ENCODE assay signal across 26 mouse cellular contexts in the genomic region with DNA sequence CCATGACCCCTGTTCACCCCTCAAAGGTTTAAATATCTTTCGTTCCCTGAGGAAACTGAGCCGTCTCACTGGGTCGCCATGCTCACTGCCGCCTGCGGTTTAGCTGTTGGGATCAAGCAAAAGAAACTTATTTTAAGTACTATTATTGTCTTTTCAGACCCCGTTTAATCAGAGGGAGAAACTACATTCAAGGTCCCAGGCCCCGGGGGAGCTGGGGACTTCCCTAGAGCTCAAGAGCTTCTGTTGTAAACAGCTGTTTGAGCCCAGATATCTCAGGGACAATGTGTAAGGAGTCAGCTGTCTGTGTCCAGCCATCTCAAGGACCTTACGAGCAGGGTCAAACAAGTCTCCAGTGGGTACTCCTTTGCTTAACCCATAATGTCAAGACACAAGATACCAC. TPM values are rescaled to one million over a fixed set of nuclear protein-coding genes. Genes with fewer than 3 reads are reported as not detected.
DNase-seq lines count a peak whose midpoint lies in the region; ATAC-seq and TF ChIP-seq lines count a peak whose summit lies in the region.
"Had no signal": no experiment of that assay in that cellular context is flagged by ENCODE, and none has a peak within 500 bp of the region (broad histone marks: within the 10 kb centered on the region; RNA-seq: fewer than 3 reads in every experiment).

No protein-coding gene starts in this region.

- H3K4me3 ChIP-seq in midbrain, embryonic 11.5 days (ENCODE audit: low read depth, low read length) = no peak overlapping the region
- H3K4me3 ChIP-seq in midbrain, embryonic 15.5 days = no peak overlapping the region
- H3K4me3 ChIP-seq in testis, adult 2 months (ENCODE audit: control insufficient read depth, low read depth, low read length) = peak overlapping the region; percentile 43; the same call in 1 of the 2 replicates
- H3K4me3 ChIP-seq: forebrain, embryonic 10.5 days; forebrain, embryonic 13.5 days; hindbrain, embryonic 12.5 days; hindbrain, embryonic 15.5 days had no signal

- DNase-seq in midbrain, embryonic 11.5 days (ENCODE audit: low spot score, missing footprints) = peak; percentile 33
- DNase-seq in testis, postnatal 14 days (ENCODE audit: low spot score) = no peak
- DNase-seq in testis, postnatal 10 days (ENCODE audit: low spot score) = peak; percentile 50
- no peak for DNase-seq in spleen, postnatal 10 days (ENCODE audit: low spot score in 2 of 2)
- DNase-seq: adrenal gland, postnatal 10 days; adrenal gland, postnatal 36 days; cerebellum, adult 18-20 months; cerebellum, adult 9-10 months; cerebellum, postnatal 14 days; gastrocnemius, postnatal 10 days; gastrocnemius, postnatal 36 days had no signal

- H3K27me3 ChIP-seq in midbrain, embryonic 11.5 days (ENCODE audit: control insufficient read depth, insufficient read depth, low read length) = no peaks in the 10 kb centered on the region
- no peaks in the 10 kb centered on the region for H3K27me3 ChIP-seq in midbrain, embryonic 15.5 days (replicated peaks)
- no peaks in the 10 kb centered on the region for H3K27me3 ChIP-seq in testis, adult 2 months (ENCODE audit: control insufficient read depth, insufficient read depth, low read length)
- H3K27me3 ChIP-seq: forebrain, embryonic 13.5 days; hindbrain, embryonic 12.5 days; hindbrain, embryonic 15.5 days had no signal

- no peak for TF ChIP-seq CTCF in testis, adult 2 months (IDR thresholded peaks at IDR 0.05; ENCODE audit: control insufficient read depth, insufficient read depth, insufficient replicate concordance, low read depth, low read length)

- H3K4me1 ChIP-seq in midbrain, embryonic 11.5 days (ENCODE audit: control insufficient read depth, insufficient read depth, low read length) = no peaks in the 10 kb centered on the region
- peaks cover 5% of the 10 kb centered on the region; the same call in 1 of the 2 replicates for H3K4me1 ChIP-seq in midbrain, embryonic 15.5 days
- peaks cover 11% of the 10 kb centered on the region for H3K4me1 ChIP-seq in testis, adult 2 months (ENCODE audit: control insufficient read depth, insufficient read depth, low read length)
- H3K4me1 ChIP-seq: hindbrain, embryonic 12.5 days had no signal

- ATAC-seq in midbrain, embryonic 11.5 days (ENCODE audit: low FRiP score) = no peak
- ATAC-seq in midbrain, embryonic 15.5 days (replicated peaks) = no peak
- ATAC-seq: activated CD4-positive, CD25-positive, alpha-beta regulatory T cell, adult 4 months; CD4-positive, CD25-positive, alpha-beta regulatory T cell, adult 4 months; forebrain, embryonic 13.5 days; forebrain, embryonic 16.5 days had no signal

- H3K9me3 ChIP-seq in midbrain, embryonic 11.5 days (ENCODE audit: control insufficient read depth, low read length) = no peaks in the 10 kb centered on the region
- no peaks in the 10 kb centered on the region for H3K9me3 ChIP-seq in midbrain, embryonic 15.5 days
- H3K9me3 ChIP-seq: forebrain, embryonic 10.5 days; forebrain, embryonic 13.5 days; hindbrain, embryonic 12.5 days; hindbrain, embryonic 15.5 days had no signal

- no peak overlapping the region for H3K4me2 ChIP-seq in midbrain, embryonic 11.5 days
- H3K4me2 ChIP-seq in midbrain, embryonic 15.5 days = no peak overlapping the region
- H3K4me2 ChIP-seq: forebrain, embryonic 13.5 days; heart, embryonic 11.5 days; hindbrain, embryonic 12.5 days; hindbrain, embryonic 15.5 days had no signal

- TF ChIP-seq POLR2A in testis, adult 2 months (IDR thresholded peaks at IDR 0.05; ENCODE audit: control insufficient read depth, low read depth, low read length) = no peak

- 81% methylated on average over 8 of the region's 8 CpGs for WGBS in midbrain, embryonic 11.5 days
- 80% methylated on average over 8 of the region's 8 CpGs for WGBS in midbrain, embryonic 15.5 days

- H3K9ac ChIP-seq in midbrain, embryonic 11.5 days (ENCODE audit: low read length) = no peak overlapping the region
- no peak overlapping the region for H3K9ac ChIP-seq in midbrain, embryonic 15.5 days
- H3K9ac ChIP-seq: forebrain, embryonic 13.5 days; hindbrain, embryonic 12.5 days; hindbrain, embryonic 15.5 days had no signal

- no peaks in the 10 kb centered on the region for H3K36me3 ChIP-seq in midbrain, embryonic 11.5 days (ENCODE audit: control insufficient read depth, insufficient read depth, low read length)
- no peaks in the 10 kb centered on the region for H3K36me3 ChIP-seq in midbrain, embryonic 15.5 days (replicated peaks)
- H3K36me3 ChIP-seq in testis, adult 2 months (ENCODE audit: control insufficient read depth, insufficient read depth, low read length) = no peaks in the 10 kb centered on the region
- H3K36me3 ChIP-seq: forebrain, embryonic 10.5 days; hindbrain, embryonic 12.5 days; hindbrain, embryonic 15.5 days had no signal

- H3K27ac ChIP-seq in midbrain, embryonic 11.5 days (ENCODE audit: low read depth, low read length) = no peak overlapping the region
- H3K27ac ChIP-seq in midbrain, embryonic 15.5 days = no peak overlapping the region
- H3K27ac ChIP-seq in testis, adult 2 months (ENCODE audit: control insufficient read depth, insufficient read depth, low read depth, low read length) = peak overlapping the region; percentile 32; the same call in 1 of the 2 replicates
- H3K27ac ChIP-seq: forebrain, embryonic 10.5 days; forebrain, embryonic 13.5 days; hindbrain, embryonic 12.5 days; hindbrain, embryonic 15.5 days had no signal

RNA-seq across cellular contexts. Expression of gene Ctnna3, which starts 2.8 kb away (rescaled TPM):
- polyA plus RNA-seq in midbrain, embryonic 11.5 days (2014; fragmentation: Nextera tagmentation; extraction: Ambion mirVana) = 0.06 TPM in 1 of 2 replicates, not detected in the other
- polyA plus RNA-seq in midbrain, embryonic 15.5 days (2015; fragmentation: Nextera tagmentation; extraction: Ambion mirVana) = 0.61 and 0.80 TPM in 2 replicates
- polyA plus RNA-seq in testis, adult 2 months (2012; rRNA removed) = 35.0 and 38.9 TPM in 2 replicates

RNA-seq across cellular contexts. Expression of gene Gm7075, which starts 5.6 kb away (rescaled TPM):
- polyA plus RNA-seq in midbrain, embryonic 11.5 days (2014; fragmentation: Nextera tagmentation; extraction: Ambion mirVana) = not detected in 2 replicates
- polyA plus RNA-seq in midbrain, embryonic 15.5 days (2015; fragmentation: Nextera tagmentation; extraction: Ambion mirVana) = not detected in 2 replicates
- polyA plus RNA-seq in testis, adult 2 months (2012; rRNA removed) = 0.88 TPM in 1 of 2 replicates, not detected in the other
- polyA plus RNA-seq: activated CD4-positive, CD25-positive, alpha-beta regulatory T cell, adult 4 months; C2C12; CD4-positive, CD25-positive, alpha-beta regulatory T cell, adult 4 months; embryonic facial prominence, embryonic 11.5 days; embryonic facial prominence, embryonic 14.5 days; forebrain, embryonic 10.5 days; forebrain, embryonic 13.5 days; forebrain, embryonic 16.5 days; heart, embryonic 11.5 days; heart, embryonic 14.5 days; heart, postnatal 0 days; hindbrain, embryonic 12.5 days; hindbrain, embryonic 15.5 days had no signal

RNA-seq across cellular contexts. Expression of gene Dnajc12, which starts 44.9 kb away (rescaled TPM):
- 18.6 and 20.2 TPM in 2 replicates for polyA plus RNA-seq in midbrain, embryonic 11.5 days (2014; fragmentation: Nextera tagmentation; extraction: Ambion mirVana)
- 18.0 and 20.3 TPM in 2 replicates for polyA plus RNA-seq in midbrain, embryonic 15.5 days (2015; fragmentation: Nextera tagmentation; extraction: Ambion mirVana)
- 1.6 and 1.7 TPM in 2 replicates for polyA plus RNA-seq in testis, adult 2 months (2012; rRNA removed)

RNA-seq across cellular contexts. Expression of gene Sirt1, which starts 45.6 kb away (rescaled TPM):
- 9.8 and 10.0 TPM in 2 replicates for polyA plus RNA-seq in midbrain, embryonic 11.5 days (2014; fragmentation: Nextera tagmentation; extraction: Ambion mirVana)
- polyA plus RNA-seq in midbrain, embryonic 15.5 days (2015; fragmentation: Nextera tagmentation; extraction: Ambion mirVana) = 5.7 and 6.1 TPM in 2 replicates
- 5.8 and 7.0 TPM in 2 replicates for polyA plus RNA-seq in testis, adult 2 months (2012; rRNA removed)

Comparison
In these comparisons a context has a peak if more than half of its experiments do, and no peak if none do; other contexts are left out.
1. DNase-seq: peak in midbrain, embryonic 11.5 days (single experiment) and testis, postnatal 10 days (single experiment); none in testis, postnatal 14 days (single experiment) and spleen, postnatal 10 days (0 of 2).
2. RNA of gene Ctnna3, which starts 2.8 kb away (polyA plus RNA-seq): 35.0 to 38.9 TPM in testis, adult 2 months; 0.61 to 0.80 TPM in midbrain, embryonic 15.5 days and 0.06 TPM in midbrain, embryonic 11.5 days; every median in the first group is over 10 times any median in the second.